Mouse (Mus musculus): ENCODE data around the gene Gm21627.
"Not testable (repeated sequence)": the region's sequence is repeated elsewhere in the genome, so short reads cannot be mapped to it uniquely, and the experiment has no call there.

Gm21627 gene

DNA sequence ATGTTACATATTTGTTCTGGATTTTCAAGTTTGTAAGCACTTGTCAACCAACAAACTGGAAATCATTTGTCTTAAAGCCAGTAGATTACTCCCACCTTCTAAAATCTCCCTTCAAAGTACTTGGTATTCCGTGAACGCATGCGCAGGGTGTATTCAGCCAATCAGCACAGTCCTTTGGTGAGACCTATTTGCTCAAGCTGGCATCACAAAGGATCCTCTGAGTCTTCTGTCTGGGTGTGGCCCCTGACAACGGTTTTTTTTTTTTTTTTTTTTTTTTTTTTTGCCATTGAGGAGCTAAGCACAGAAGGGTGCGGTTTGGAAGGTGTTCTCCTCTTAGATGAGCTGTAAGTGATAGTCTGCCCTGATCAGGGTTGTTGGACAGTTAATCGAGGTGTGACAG, at the start of gene Gm21627:
Gene Gm21627, plus strand, starts transcription at position 301 of the 400 bp plus-strand sequence.
- DNase-seq (ENCODE audit: low read depth, low spot score): not testable (repeated sequence)
